Mouse (Mus musculus) layer of hippocampus, adult 18-20 months (tissue): ENCODE data around the gene Vmn1r9. TPM values are rescaled to one million over a fixed set of nuclear protein-coding genes. Genes with fewer than 3 reads are reported as not detected.
"Not testable (repeated sequence)": the region's sequence is repeated elsewhere in the genome, so short reads cannot be mapped to it uniquely, and the experiment has no call there.

Source experiments
- DNase-seq, 2 experiments: peaks; one replicate each; pipeline ENCODE4 v3.0.0; 2022; ENCODE audit warnings: low spot score in 2 of 2
- long read RNA-seq: library from polyadenylated mRNA; stranded (forward); transcript quantifications from one replicate; pipeline ENCODE4 v2.0.0, GENCODE M21; 2021
- total RNA-seq, 2 experiments: library from RNA; stranded (reverse); gene quantifications; 2 replicates each; pipeline ENCODE4 v1.2.3; 2021

The Vmn1r9 gene
- total RNA-seq, result not detected
- long read RNA-seq, result 0 reads

GRCm38 (mm10) chr6:57066487-57066886, at the start of gene Vmn1r9:
Gene Vmn1r9 (plus strand): TSS chr6:57066787.
- DNase-seq, result no peak

DNA sequence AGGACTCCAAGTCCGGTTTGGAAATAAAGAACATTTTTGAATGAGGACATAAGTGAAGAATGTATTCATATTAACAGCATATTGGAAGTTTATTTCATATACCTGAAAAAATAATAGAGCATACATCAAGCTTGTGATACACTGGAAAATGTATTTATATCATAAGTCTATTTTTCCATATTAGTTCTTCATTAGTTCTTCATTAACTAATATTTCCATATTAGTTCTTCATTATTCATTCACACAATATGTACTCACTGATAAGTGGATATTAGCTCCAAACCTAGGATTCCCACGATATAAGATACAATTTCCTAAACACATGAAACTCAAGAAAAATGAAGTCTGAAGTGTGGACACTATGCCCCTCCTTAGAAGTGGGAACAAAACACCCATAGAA, 41.4 kb upstream of the Vmn1r9 start, which contains the start of gene Vmn1r7:
Vmn1r7 (minus strand) TSS at position 101 of the 400 bp plus-strand sequence.
- not testable (repeated sequence) for DNase-seq

DNA sequence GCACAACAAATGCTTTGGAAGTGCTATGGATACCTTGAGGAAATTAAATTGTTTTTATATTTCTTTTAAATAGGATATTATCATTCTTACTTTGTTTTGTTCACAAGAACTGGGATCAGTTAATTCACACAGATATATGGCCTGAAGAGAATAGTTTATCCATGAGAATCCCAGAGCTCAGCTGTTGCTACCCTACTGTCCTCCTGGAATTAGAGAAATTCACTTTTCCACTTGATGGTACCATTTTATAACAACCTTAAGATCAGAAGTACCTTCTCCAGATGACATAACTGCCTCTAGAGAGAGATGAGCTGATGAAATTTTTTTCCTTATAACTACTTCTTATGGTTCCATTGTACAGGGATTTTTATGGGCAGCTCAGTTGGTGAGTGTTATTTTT, 34.6 kb upstream of the Vmn1r9 start, which contains the start of gene Vmn1r8:
Vmn1r8 (plus strand) TSS at position 301 of the 400 bp plus-strand sequence.
- no peak for DNase-seq

- DNase-seq, result no peak
Observed at GRCm38 (mm10) chr6:57034674-57035073, 31.9 kb upstream of the Vmn1r9 start.

- no peak for DNase-seq
Observed at GRCm38 (mm10) chr6:57063730-57064129, 2.9 kb upstream of the Vmn1r9 start.

- no peak for DNase-seq
Observed at GRCm38 (mm10) chr6:57106358-57106757, 39.8 kb downstream of the Vmn1r9 start.

DNA sequence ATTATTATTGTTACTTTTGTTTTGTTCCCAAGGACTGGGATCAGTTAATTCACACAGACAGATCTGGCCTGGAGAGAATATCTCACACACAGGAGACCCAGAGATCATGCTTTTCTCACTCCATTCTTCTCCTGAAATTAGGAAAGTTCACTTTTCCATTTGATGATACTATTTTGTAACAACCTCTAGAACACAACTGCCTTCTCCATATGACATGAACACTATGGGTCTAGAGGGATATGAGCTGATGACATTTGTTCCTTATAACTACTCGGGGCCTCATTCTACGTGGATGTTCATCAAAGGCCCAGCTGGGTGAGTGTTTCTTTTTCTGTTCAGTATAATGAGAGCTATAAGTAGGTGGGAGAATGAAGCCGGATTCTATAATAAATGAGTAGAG, 42.6 kb downstream of the Vmn1r9 start, which contains the start of gene Vmn1r10:
Vmn1r10 (plus strand) TSS at position 301 of the 400 bp plus-strand sequence.
- no peak for DNase-seq

Other genes with a start within 250 kb of the Vmn1r9 start
- 10 to 100 TPM; 30.2 to 30.5 TPM for gene Fkbp9, start 234.7 kb upstream of the Vmn1r9 start, total RNA-seq
- 10 to 100 TPM; 38.2 to 38.6 TPM for gene Nt5c3, start 142.9 kb upstream of the Vmn1r9 start, total RNA-seq
- gene Vmn1r4, start 142.8 kb upstream of the Vmn1r9 start, total RNA-seq, result under 1 TPM; 0.20 to 0.43 TPM
- not detected for gene Vmn1r5, start 96.5 kb upstream of the Vmn1r9 start, total RNA-seq
- gene Vmn1r6, start 69.5 kb upstream of the Vmn1r9 start, total RNA-seq, result not detected
- gene Vmn1r7, start 41.5 kb upstream of the Vmn1r9 start, total RNA-seq, result not detected
- not detected for gene Vmn1r8, start 34.5 kb upstream of the Vmn1r9 start, total RNA-seq
- gene Vmn1r10, start 42.7 kb downstream of the Vmn1r9 start, total RNA-seq, result not detected
- gene Vmn1r11, start 66.7 kb downstream of the Vmn1r9 start, total RNA-seq, result not detected
- gene Vmn1r12, start 90.1 kb downstream of the Vmn1r9 start, total RNA-seq, result not detected
- not detected for gene Vmn1r13, start 136.5 kb downstream of the Vmn1r9 start, total RNA-seq
- gene Vmn1r14, start 164.9 kb downstream of the Vmn1r9 start, total RNA-seq, result not detected
- gene Vmn1r15, start 191.2 kb downstream of the Vmn1r9 start, total RNA-seq, result not detected